Mouse (Mus musculus): ENCODE data around the gene Plekhg1. TPM values are rescaled to one million over a fixed set of nuclear protein-coding genes. Genes with fewer than 3 reads are reported as not detected.

The Plekhg1 gene
- polyA plus RNA-seq, 1 experiment from 2014 or later: 9.8 TPM

GRCm38 (mm10) chr10:3844430-3844829, 104.3 kb downstream of the Plekhg1 start:
- no peak overlapping the region for H3K4me3 ChIP-seq
- WGBS: 88% methylated on average over 5 of the region's 5 CpGs
- no peak for DNase-seq (ENCODE audit: low spot score)

DNA sequence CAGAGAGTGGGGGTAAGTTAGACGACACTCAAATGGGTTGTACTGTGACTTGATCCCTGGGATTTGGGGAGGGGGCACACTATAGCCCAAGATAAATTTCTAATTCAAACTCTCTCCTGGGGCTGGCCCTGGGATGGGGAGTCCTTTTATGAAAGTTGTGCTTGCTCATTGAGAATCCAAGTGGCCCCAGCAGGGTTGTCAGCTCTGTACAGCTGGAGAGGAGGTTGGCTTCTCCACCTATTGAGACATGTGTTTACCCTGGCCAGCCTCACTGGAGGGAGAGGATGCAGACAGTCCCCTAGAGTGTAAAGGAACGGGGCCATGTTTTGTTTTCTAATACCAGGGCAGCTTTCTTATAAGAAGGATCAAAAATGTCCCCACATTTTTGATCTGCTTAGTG, 106.9 kb downstream of the Plekhg1 start:
- no peaks in the 10 kb centered on the region for H3K36me3 ChIP-seq
- H3K27me3 ChIP-seq (ENCODE audit: low read depth, poor library complexity, severe bottlenecking): no peaks in the 10 kb centered on the region
- no peaks in the 10 kb centered on the region for H3K4me1 ChIP-seq
- no peaks in the 10 kb centered on the region for H3K9me3 ChIP-seq (replicated peaks)
- H3K27ac ChIP-seq: no peak overlapping the region
- 66% methylated on average over 2 of the region's 2 CpGs for WGBS
- H3K4me3 ChIP-seq: no peak overlapping the region
- no peak for DNase-seq (ENCODE audit: low spot score)

More at GRCm38 (mm10) chr10:3844430-3844829, 104.3 kb downstream of the Plekhg1 start:
- Histone ChIP-seq H3K36me3 (no peaks in the 10 kb centered on the region), H3K9me3 (replicated peaks) (no peaks in the 10 kb centered on the region), H3K27ac (no peak overlapping the region), H3K27me3 (ENCODE audit: low read depth, poor library complexity, severe bottlenecking) (no peaks in the 10 kb centered on the region), H3K4me1 (no peaks in the 10 kb centered on the region)

- no peak for DNase-seq (ENCODE audit: low spot score)
- 22% methylated on average over 2 of the region's 2 CpGs for whole genome bisulfite sequencing
- no peak overlapping the region for H3K27ac ChIP-seq
These were observed 111.3 kb downstream of the Plekhg1 start for GRCm38 (mm10) chr10:3851461-3851860.

GRCm38 (mm10) chr10:3852733-3853132, 112.6 kb downstream of the Plekhg1 start:
- Histone ChIP-seq H3K4me3 (no peak overlapping the region), H3K4me1 (no peaks in the 10 kb centered on the region), H3K36me3 (no peaks in the 10 kb centered on the region), H3K27ac (no peak overlapping the region), H3K9me3 (replicated peaks) (no peaks in the 10 kb centered on the region), H3K27me3 (ENCODE audit: low read depth, poor library complexity, severe bottlenecking) (no peaks in the 10 kb centered on the region)
- DNase-seq (ENCODE audit: low spot score): no peak
- 90% methylated on average over 3 of the region's 3 CpGs for WGBS

More at GRCm38 (mm10) chr10:3851461-3851860, 111.3 kb downstream of the Plekhg1 start:
- H3K9me3 ChIP-seq (replicated peaks): no peaks in the 10 kb centered on the region
- no peak overlapping the region for H3K4me3 ChIP-seq
- no peaks in the 10 kb centered on the region for H3K27me3 ChIP-seq (ENCODE audit: low read depth, poor library complexity, severe bottlenecking)
- no peaks in the 10 kb centered on the region for H3K36me3 ChIP-seq
- H3K4me1 ChIP-seq: no peaks in the 10 kb centered on the region

GRCm38 (mm10) chr10:3857912-3858311, 117.7 kb downstream of the Plekhg1 start:
- Histone ChIP-seq H3K27ac (no peak overlapping the region), H3K36me3 (no peaks in the 10 kb centered on the region), H3K4me1 (peaks cover 6% of the 10 kb centered on the region; the same call in 1 of the 2 replicates), H3K4me3 (no peak overlapping the region), H3K9me3 (replicated peaks) (no peaks in the 10 kb centered on the region), H3K27me3 (ENCODE audit: low read depth, poor library complexity, severe bottlenecking) (no peaks in the 10 kb centered on the region)
- DNase-seq (ENCODE audit: low spot score): no peak
- 20% methylated on average over 5 of the region's 5 CpGs for WGBS

DNA sequence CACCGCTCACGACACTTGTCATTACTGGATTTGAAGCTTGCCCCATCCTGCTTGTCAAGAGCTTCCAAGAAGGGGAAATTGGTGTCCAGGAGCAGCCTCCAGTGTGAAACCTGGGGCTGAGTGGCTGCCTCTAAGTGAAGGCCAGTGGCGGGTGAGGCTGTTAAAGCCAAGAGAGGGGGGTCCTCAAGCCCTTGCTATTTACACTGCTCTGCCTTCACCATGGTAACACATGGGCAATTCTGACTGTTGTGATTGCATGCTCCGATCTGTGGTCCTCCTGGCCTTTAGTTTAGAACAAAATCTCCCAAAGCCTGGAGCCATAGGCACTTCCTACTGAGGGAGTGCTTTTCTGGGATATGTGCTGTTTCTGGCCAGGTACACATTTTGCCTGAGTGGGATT, 118.3 kb downstream of the Plekhg1 start:
- H3K4me1 ChIP-seq: peaks cover 9% of the 10 kb centered on the region; the same call in 1 of the 2 replicates
- H3K4me3 ChIP-seq: no peak overlapping the region
- 47% methylated on average over 4 of the region's 4 CpGs for WGBS
- no peaks in the 10 kb centered on the region for H3K9me3 ChIP-seq (replicated peaks)
- no peaks in the 10 kb centered on the region for H3K36me3 ChIP-seq
- DNase-seq (ENCODE audit: low spot score): no peak
- H3K27ac ChIP-seq: no peak overlapping the region
- H3K27me3 ChIP-seq (ENCODE audit: low read depth, poor library complexity, severe bottlenecking): no peaks in the 10 kb centered on the region

DNA sequence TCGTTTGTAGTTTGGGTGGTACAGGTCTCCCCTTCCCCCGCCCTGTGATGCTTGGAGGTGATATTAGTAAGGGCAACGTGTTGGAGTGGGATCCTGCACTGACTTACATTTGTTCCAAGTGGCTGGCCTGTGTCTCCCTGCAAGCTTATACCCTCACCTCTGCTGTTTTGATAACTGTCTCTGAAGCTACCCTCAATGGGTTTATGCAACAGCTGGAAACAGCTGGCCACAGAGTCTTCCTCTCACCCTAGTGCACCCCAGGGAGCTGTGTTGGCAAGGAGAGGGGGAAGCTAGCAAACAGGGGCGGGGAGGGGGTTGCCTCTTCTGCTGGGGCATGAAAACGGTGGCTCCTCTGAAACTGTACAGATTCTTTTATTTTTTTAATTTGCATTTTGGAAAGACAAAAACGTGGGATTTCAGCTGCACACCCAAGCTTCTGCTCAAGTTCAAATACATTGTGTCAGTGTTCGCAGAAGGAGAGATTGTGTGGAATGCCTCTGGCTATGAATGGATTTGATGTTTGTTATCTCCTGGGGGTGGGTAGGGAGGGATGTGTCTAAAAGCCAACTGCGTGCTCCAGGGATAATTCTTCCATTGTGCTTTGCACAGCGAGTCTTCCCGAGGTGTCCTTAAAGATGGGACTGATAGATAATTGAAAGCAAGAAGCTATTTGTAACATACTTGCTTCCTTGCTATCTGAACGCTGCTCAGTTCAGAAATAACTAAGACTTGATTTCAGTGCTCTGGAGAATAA, 119.0 kb downstream of the Plekhg1 start:
- peaks cover 16% of the 10 kb centered on the region; the same call in 1 of the 2 replicates for H3K4me1 ChIP-seq
- H3K9me3 ChIP-seq (replicated peaks): no peaks in the 10 kb centered on the region

DNA sequence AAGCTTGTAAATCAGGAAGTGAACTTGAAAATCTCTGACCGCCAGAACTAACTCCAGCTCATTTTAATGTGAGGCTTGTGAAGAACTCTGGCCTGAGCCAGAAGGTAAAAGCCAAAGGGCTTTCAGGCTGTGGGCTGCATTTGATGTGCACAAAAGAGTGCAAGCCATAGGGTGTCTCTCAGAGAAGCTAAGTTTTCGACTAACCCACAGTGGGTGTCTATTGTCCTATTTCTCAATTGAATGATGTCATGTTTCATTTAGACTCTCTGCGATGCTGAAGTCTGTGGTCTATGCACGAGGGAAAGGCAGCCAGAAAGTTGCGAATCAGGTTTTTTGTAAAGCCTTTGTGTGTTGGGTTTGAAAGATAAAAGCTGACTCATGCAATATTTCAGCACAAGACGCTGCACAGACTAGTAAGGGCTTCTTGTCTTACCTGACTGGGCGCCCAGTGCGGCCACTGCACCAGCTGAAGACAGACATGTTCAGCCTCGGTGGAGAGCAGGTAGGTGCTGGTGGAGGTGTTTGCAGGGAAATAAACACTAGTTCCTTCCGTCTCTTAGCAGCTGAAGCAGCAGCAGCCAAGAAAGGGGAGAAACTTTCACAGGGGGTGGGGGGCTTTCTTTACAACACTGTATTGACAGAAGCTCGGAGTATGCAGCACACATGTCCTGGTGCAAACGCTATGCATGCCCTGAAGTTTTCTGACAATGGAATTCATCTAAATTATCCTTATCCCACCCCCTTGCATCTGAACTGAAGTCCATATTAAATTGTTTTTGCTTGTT, 123.4 kb downstream of the Plekhg1 start:
- WGBS: 42% methylated on average over 12 of the region's 12 CpGs
- Histone ChIP-seq H3K36me3 (no peaks in the 10 kb centered on the region), H3K27me3 (ENCODE audit: low read depth, poor library complexity, severe bottlenecking) (no peaks in the 10 kb centered on the region), H3K9me3 (replicated peaks) (no peaks in the 10 kb centered on the region), H3K27ac (no peak overlapping the region), H3K4me3 (no peak overlapping the region), H3K4me1 (peaks cover 12% of the 10 kb centered on the region; the same call in 1 of the 2 replicates)
- no peak for DNase-seq (ENCODE audit: low spot score)

More for the DNA sequence above, 119.0 kb downstream of the Plekhg1 start:
- Histone ChIP-seq H3K27me3 (ENCODE audit: low read depth, poor library complexity, severe bottlenecking) (no peaks in the 10 kb centered on the region), H3K27ac (no peak overlapping the region), H3K36me3 (no peaks in the 10 kb centered on the region), H3K4me3 (no peak overlapping the region)
- no peak for DNase-seq (ENCODE audit: low spot score)
- WGBS: 56% methylated on average over 11 of the region's 11 CpGs

DNA sequence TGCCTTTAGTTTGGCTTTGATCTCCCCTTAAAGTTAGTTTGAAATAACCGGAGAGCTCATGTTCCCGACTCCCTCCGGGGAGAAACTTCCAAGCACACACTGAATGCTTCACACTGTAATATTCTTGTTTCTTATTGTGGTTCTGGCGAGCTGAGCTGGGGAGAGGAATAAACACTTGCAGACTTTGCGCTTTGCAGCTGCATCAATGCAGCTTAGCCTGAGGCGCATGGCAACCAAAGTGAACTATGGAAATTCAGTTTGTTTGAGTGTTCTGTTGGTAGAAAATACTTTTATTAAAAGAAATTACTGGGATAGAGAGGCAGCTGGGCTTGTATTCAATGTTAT, 124.0 kb downstream of the Plekhg1 start:
- Histone ChIP-seq H3K4me1 (peaks cover 12% of the 10 kb centered on the region; the same call in 1 of the 2 replicates), H3K4me3 (no peak overlapping the region), H3K9me3 (replicated peaks) (no peaks in the 10 kb centered on the region), H3K27ac (no peak overlapping the region), H3K36me3 (no peaks in the 10 kb centered on the region), H3K27me3 (ENCODE audit: low read depth, poor library complexity, severe bottlenecking) (no peaks in the 10 kb centered on the region)
- no peak for DNase-seq (ENCODE audit: low spot score)
- 62% methylated on average over 6 of the region's 6 CpGs for WGBS

DNA sequence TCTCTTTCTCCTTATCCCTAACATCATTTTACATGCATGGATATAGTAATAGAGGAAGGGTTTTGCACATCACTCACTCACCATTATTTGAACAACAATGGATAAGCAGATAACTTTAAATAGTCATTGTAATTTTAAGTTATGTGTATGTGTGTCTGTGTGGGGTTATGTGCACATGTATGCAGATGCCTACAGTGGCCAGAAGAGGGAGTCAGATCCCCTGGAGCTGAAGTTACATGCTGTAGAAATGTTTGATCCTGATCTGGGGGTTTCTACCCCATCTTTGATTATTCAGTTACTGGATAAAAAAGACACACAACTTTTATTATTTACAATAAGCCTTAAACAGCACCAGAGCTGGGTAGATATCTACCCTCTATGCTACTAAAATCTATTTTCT, 127.1 kb downstream of the Plekhg1 start:
- Histone ChIP-seq H3K27ac (no peak overlapping the region), H3K36me3 (no peaks in the 10 kb centered on the region), H3K9me3 (replicated peaks) (no peaks in the 10 kb centered on the region), H3K4me1 (peaks cover 12% of the 10 kb centered on the region; the same call in 1 of the 2 replicates), H3K4me3 (no peak overlapping the region), H3K27me3 (ENCODE audit: low read depth, poor library complexity, severe bottlenecking) (no peaks in the 10 kb centered on the region)
- no peak for DNase-seq (ENCODE audit: low spot score)

DNA sequence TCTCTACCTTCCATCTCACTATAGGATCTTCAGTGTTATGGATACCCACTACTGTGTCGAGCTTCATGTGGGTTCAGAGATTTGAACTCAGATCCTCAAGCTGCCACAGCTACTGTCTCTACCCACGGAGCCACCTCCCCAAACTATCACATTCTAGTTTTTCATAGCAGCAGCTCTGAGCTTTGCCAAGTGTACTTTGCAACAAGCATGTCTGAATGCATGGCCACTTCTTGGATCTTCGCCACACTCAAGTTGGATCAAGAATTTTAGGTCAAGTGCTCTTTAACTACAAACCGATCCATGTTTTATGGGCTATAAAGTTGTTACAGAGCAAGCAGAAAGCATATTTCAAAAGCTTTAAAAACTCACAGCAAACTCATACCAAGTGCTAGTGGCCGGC, 130.7 kb downstream of the Plekhg1 start:
- Histone ChIP-seq H3K4me3 (no peak overlapping the region), H3K9me3 (replicated peaks) (no peaks in the 10 kb centered on the region), H3K27me3 (ENCODE audit: low read depth, poor library complexity, severe bottlenecking) (no peaks in the 10 kb centered on the region), H3K27ac (no peak overlapping the region), H3K36me3 (peaks cover 9% of the 10 kb centered on the region; the same call in 1 of the 2 replicates), H3K4me1 (no peaks in the 10 kb centered on the region)
- WGBS: 92% methylated on average over 5 of the region's 5 CpGs
- no peak for DNase-seq (ENCODE audit: low spot score)

GRCm38 (mm10) chr10:3873467-3873866, 133.3 kb downstream of the Plekhg1 start:
- no peak for DNase-seq (ENCODE audit: low spot score)
- H3K9me3 ChIP-seq (replicated peaks): no peaks in the 10 kb centered on the region
- WGBS: 94% methylated on average over 6 of the region's 6 CpGs

DNA sequence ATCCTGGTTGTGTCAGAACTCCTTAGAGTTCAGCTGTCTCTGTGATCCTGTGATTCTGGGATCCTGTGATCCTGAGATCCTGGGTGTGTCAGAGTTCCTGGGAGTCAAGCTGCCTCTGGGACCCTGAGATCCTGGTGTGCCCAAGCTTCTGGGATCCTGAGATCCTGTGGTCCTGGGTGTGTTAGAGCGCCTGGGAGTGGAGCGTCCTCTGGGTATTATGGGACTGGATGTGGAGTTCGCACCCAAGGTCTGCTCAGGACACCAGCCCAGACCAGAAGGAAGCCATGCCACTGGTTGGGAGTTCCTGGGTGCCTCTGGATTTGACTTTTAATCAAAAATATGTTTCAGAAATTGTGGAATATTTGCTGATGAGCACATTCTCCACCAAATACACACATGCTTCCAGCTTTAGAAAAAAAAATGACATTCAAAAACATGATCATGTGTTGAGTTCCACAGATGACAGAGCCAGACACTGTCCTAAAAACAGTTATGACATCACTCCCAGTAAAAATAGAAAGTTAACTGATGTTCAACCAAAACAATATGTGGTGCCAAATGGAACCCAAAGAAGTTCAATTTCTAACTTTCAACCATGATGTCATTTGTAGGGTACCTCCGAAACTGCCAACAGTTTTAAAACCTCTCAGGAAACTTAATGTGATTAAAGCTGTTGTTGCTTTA, 137.8 kb downstream of the Plekhg1 start:
- Histone ChIP-seq H3K27me3 (ENCODE audit: low read depth, poor library complexity, severe bottlenecking) (no peaks in the 10 kb centered on the region), H3K4me1 (no peaks in the 10 kb centered on the region), H3K9me3 (replicated peaks) (no peaks in the 10 kb centered on the region), H3K27ac (no peak overlapping the region), H3K36me3 (peaks cover 6% of the 10 kb centered on the region; the same call in 1 of the 2 replicates), H3K4me3 (no peak overlapping the region)
- WGBS: 90% methylated on average over 4 of the region's 4 CpGs
- DNase-seq (ENCODE audit: low spot score): no peak

More at GRCm38 (mm10) chr10:3873467-3873866, 133.3 kb downstream of the Plekhg1 start:
- H3K4me3 ChIP-seq: no peak overlapping the region
- no peak overlapping the region for H3K27ac ChIP-seq
- no peaks in the 10 kb centered on the region for H3K27me3 ChIP-seq (ENCODE audit: low read depth, poor library complexity, severe bottlenecking)
- H3K36me3 ChIP-seq: peaks cover 9% of the 10 kb centered on the region; the same call in 1 of the 2 replicates
- no peaks in the 10 kb centered on the region for H3K4me1 ChIP-seq
